Mouse (Mus musculus) heart, adult 2 months (tissue): ENCODE results near the gene Arhgef15.

Experiments used
- CTCF ChIP-seq: fragments of 200-600 bp; IDR thresholded peaks from 2 replicates; pipeline ENCODE4 v1.8.1; 2022; ENCODE audit warnings: antibody characterized with exemption, mild to moderate bottlenecking, moderate library complexity
- EP300 ChIP-seq: fragments of 200-500 bp; IDR thresholded peaks from 2 replicates; pipeline ENCODE4 v1.6.1; 2011; ENCODE audit warnings: low read depth, low read length, control low read depth; ENCODE audit not compliant: insufficient read depth
- POLR2A ChIP-seq: fragments of 200-500 bp; IDR thresholded peaks from 2 replicates; pipeline ENCODE4 v1.6.1; 2011; ENCODE audit warnings: mild to moderate bottlenecking, low read depth, low read length, control low read depth; ENCODE audit not compliant: insufficient read depth

DNA sequence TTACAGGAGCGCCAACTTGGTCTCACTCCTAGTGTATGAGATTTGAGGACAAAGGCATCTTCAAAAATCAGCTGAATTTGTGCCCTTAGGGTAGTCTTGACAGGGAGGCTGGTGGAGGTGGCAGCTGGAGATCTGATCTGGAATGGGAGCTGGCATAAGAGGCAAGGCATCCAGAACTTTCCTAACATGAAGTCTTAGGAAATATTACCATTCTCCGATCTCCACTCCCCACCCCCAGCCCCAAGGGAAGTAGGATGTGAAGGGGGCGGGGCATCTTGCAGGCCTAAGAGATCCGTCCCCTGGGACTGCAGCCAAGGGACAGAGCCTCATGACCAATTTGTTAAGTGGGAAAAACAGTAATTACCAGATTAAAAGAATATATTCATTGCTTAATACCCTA lies 13.0 kb upstream of the Arhgef15 start:
- TF ChIP-seq CTCF (no peak), POLR2A (no peak), EP300 (no peak)
